Mouse (Mus musculus) neural tube, embryonic 10.5 days (tissue): ENCODE data around the gene Hacd2.

ENCODE experiments used
- DNase-seq: peaks from one replicate; pipeline ENCODE4 v3.0.0-alpha.2; 2017; ENCODE audit warnings: low spot score; ENCODE audit errors: extremely low spot score

Hacd2 gene

DNA sequence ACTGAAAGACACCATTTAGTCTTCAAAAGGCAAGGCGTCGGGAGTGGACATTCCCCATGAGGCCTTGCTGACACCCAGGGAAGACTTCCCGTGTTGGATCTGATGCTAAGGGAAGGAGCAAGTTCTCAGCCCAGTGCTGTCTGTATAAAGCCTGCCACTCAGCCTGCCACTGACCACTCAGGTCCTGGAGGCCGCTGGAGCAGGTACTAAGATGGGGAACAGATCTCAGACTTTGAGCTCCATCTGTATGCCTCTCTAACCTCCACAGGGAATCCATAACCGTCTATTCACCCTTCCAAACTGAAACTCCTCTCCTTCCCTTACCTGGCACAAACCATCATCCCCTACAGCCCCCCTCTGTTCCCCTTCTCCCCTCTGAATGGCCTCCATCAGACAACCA is 91.3 kb downstream of the Hacd2 start:
- no peak for DNase-seq

DNA sequence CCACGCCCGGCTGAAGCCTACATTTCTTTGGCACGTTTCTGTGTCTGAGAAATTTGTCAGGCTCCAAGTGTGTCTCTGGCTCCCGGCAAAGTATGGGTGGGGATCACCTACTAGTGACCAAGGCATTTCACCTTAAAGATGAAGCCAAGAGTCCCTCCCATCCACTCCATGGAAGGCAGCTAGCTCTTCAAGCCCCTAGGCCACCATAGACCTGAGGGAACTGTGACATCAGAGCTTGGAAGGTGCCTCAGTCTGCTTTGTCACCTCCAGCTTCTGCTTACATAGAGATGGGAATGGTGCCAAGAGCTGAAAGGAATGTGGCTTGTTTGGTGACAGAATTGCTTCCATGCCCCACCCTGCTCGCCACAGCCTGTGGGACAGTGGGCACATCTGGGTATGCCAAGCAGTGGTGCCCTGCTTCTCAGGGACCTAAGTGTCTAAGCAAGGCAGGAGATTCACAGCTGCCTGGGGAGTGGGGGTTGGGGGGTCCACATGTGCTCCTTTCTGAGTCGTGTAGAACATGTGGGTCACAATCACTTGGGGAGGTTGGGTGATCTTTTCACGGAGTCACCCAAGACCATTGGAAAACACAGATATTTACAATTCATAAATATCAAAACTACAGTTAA is 94.2 kb downstream of the Hacd2 start:
- DNase-seq, result no peak

DNA sequence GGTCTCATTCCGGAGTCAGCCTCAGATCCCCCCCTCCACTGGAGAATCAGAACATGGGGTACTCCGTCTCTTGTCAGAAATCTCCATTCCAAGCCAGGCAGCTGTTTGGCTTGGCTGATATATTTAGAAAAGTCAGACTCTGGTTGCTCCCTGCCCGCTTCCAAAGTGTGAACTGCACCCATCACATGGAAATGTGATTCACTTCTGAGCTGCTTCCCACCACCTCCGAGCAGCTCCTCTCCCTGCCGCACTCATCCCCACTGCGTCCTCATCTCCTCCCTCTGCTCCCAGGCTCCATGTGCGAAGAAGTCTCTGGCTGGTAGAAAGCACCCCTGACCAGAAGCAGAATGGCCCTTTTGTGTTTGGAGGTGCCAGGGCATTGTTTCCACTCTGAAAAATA is 95.2 kb downstream of the Hacd2 start:
- DNase-seq, result no peak

DNA sequence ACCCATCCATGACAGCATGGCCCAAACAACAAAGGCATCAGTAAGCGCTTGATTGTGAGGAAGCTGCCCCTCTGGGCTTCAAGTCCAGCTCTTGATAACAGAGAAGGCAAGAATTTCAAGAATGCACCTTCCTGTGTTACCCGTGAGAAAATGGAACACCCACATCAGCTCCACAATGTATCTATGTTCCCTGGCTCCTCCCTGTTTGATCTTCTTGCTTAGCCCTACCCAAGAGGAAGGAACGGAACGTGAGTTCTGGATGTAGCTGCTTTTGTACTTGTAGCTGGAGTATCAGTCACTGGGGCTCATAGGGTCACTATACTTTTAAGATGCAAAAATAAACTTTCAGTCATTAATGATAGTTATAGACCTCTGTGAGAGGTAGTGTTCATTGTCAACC is 98.4 kb downstream of the Hacd2 start:
- DNase-seq, result no peak

DNA sequence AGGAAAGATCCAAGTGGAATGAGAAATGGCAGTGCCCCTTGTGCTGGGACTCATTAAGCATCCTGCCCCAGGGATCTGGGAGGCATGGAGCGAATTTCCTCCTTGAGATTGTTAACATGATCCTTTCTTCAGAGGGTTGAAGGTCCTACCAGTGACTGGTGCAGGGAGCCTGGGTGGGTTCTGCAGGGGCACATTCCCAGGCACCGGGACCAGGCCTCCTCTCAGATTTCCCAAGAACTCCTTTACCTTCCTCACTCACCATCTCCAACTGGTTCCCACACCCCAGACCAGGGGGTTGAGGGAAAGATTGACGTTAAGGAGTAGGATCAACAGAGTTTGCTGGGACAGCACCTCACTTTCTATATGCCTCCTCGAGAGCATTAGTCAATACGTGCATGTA is 105.0 kb downstream of the Hacd2 start:
- DNase-seq, result no peak

DNA sequence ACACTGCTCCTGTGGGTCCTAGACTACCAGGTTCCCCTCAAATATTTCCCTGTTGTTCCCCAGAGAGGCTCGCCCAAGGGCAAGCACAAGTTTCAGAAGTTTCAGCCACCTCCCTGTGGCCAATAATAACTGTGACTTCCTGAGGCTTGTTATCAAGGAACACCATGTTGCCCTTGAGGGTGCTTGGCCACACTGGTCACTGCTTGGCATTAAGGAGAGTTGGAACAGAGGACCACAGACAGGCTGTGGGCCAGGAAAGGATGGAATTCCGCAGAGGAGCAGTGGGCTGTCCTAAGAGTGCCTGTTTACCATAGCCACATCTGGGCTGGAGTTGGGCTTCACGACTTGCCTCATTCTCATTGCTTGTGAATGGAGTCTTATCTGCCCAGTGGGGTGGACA is 107.9 kb downstream of the Hacd2 start:
- DNase-seq, result no peak

DNA sequence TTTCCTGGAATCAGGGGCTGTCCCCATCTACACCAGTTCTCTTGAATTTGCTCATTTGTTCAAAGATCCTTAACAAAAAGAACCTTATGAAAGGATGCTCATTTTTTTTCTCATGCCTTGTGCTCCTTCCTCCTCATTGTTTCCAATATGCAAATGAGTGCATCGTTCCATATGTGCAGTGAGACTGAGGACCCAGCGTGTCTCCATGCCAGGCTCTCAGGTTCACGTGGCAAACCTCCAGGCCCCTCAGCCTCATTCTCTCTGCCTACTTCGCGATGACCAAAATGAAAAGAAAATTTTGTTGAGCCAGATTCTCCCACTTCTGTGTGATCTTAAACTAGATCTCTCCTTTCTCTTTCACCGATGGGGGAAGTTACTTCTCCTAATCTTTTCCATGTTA is 117.2 kb downstream of the Hacd2 start:
- no peak for DNase-seq

DNA sequence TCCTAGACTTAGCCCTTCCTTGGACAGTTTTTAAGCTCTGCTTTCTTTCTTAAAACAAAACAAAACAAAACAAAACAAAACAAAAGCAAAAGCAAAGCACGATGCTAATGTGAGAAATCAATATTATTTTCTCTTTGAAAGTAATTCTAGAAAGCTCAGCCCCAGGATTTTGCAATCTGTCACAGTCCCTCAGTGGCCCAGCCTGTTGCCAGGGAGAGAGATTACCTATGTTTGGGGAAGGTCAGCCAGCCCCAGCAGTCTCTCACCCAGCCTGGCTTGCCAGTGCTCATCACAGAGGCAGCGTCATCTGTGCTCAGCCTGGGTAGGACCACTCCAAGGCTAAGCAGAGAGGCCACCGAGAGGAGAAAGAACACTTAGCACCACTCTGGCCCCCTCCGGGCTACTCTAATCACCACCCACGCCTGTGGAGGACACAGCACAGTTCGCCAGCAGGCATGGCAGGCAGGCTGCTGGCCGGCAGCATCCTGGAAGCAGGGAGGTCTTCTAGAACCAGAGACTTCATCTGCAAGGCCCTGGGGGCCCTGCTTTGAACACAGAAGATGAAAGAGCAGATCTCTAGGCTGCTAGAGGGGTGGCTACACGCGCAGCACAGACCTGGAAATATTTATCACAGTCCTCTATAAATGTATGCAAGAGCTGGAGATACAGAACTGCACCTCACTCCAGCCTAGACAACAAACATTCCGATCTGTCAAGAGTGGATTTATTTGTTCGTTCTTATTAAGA is 117.8 kb downstream of the Hacd2 start:
- DNase-seq, result peak; percentile 29

DNA sequence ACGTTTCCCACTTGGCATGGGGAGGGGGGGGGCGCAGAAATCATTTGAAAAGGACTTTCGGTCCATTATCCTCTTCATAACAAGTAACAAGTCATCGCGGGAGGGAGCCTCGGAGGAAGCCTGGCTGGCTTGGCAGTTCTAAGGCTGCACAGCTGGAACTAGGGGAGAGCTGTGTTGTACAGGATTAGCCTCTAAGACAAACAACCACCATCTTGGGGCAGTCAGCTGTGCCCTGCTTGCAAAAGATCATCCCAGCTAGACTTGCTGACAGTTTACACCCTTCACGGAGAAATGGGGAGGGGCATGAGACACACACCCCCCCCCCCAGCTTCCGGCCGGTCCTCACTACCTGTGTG is 118.4 kb downstream of the Hacd2 start:
- no peak for DNase-seq

DNA sequence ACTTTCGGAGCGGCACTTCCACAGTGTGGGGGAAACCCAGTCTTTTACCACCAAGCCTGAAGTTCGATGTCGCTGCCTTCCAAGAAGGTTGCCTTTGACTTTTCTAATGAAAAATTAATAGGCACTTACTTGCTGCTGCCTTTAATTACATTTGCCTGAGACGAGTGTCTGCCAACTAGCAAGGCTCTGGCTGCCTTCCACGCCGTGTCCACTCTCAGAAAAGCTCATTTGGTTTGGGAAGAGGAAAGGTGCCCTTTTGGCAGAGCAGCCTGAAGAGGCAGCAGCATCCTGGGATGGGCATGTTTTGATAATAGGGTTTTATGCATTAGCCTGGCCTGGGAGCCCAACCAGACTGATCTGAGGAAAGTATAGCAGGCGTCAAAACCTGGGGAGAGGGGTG is 119.6 kb downstream of the Hacd2 start:
- no peak for DNase-seq

DNA sequence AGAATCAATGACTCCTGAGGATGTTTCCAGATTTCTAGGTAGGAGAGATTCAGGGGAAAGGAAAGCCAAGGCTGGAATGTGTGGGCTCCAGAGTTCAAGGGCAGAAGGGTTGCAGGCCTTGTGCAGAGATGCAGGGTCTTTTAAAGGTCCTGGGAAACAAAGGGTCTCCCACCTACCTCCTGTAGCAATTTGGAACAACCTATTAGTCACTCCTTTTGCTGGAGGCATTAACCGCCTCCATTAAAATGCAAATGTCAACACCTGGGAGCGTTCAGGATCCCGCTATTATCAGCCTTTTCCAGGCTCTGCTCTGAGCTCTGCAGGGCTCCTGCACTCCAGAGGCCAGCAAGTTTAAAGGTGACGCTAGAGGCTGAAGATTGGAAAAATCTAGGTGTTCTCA is 123.9 kb downstream of the Hacd2 start:
- DNase-seq, result no peak

DNA sequence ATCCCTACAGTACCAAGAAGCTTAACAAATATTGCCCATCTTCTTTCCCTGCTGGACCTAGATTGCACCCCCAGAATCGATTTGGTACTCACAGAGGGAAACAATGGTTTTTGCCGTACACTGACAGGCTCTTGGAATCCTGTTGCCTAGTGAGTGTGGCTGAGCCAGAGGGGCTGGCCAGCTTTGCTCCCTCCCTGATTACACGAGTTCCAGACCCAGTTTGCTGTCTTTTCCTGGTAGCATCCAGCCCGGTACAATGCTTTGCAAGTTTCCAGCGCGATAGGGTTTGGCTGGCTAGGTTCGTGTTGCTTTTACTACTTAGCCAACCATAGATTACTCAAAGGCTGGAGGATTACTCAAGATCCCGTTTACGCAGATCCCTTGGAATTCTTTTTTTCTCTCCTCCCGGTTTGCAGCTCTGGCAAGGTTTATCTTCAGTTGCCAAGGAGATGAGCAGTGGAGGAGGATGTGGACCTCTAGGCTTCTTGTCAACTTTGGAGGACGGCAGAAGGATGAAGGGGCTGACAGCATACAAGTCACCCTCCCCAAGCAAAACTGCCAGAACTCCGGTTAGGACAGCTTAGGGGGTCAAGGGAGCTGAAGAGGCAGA is 131.0 kb downstream of the Hacd2 start:
- DNase-seq, result peak; percentile 33

DNA sequence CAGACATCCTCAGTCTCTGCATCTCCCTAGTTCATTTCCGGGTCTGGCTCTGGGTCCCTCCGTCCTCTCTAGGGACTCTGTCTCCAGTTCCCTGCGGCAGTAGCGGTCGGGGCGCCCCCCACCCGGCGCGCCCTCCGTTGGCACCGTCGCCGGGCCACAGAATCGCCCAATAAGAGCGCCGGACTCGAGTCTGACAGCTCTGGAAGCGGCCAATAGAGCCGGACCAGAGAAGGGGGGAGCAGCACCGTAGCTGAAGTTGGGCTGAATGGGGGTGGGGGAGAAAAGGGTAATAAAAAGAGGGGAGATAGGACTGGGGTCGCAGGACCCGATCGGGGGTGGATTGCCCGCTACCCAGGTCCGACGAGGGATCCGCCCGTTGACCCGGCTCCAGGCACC is 132.0 kb downstream of the Hacd2 start:
- DNase-seq, result peak; percentile 68

DNA sequence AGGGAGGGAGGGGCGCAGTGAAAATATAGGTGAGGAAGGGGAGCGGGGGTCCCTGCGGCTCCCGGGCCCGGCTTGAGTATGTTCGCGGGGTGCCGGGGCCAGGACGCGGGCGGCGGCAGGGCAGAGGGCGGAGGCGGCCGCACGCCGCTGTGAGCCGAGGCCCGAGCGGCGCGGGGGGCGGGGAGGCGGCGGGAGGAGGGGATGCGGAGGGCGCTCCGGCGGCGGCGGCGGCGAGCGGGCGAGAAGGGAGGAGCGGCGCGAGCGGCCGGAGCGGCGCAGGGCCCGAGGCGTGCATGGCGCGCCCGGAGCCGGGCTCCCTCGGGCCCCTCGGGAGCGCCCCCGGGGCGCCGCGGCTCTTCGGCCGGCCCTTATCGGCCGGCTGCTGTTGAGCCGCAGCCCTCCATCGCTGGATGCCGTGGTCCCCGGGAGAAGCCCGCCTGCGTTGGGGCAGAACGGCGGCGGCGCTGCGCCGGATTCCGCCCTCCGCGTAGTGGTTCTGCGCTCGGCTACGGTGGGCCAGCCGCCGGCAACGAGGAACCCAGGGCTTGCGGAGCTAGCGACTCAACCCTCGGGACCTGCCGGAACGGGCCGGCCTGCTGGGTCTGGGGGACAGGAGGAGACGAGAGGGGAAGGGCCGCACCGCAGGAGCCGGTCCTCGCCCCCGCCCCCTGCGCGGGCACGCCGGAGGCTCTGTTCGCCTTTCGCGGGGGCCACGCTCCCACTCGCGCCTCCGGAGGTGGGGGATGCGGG is 132.6 kb downstream of the Hacd2 start, which contains the start of gene Adcy5:
Gene Adcy5, plus strand, starts transcription at position 237 of the 750 bp plus-strand sequence.
- peak; percentile 80 for DNase-seq

DNA sequence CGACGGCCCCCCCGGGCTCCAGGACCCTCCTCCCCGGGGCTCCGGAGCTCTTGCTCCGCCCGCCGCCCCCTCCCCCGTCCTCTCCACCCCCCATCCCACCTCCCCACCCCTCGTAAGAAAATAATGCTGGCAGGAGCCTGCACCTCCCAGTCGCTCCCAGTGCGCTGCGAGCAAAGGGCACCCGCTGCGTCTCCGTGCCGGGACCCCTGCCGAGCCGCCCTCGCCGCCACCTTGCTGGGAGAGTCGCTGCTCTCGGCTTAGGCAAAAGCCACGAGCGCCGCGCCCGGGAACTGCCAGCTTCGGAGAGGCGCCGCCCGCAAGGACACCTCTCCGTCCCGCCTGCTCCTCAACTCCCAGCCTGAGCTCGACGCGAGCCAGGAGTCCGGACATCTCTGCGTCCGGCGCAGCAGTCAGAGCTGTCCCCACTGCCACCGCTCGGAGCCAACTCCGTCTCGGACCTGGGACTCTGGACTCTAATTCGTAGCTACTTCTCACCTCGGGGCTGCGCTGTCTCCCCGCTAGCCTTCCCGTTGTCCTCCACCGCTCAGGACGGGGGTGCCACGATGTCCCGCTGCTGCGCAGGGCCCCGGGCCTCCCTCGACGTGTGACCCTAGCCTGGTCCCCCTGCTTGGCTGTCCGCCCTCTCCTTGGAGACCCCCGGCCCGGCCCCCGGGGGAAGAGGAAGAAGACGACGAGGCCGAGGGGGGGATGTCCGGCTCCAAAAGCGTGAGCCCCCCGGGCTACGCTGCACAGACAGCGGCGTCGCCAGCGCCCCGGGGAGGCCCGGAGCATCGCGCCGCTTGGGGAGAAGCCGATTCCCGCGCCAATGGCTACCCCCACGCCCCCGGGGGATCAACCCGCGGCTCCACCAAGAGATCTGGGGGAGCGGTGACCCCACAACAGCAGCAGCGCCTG is 133.4 kb downstream of the Hacd2 start:
- peak; percentile 70 for DNase-seq

DNA sequence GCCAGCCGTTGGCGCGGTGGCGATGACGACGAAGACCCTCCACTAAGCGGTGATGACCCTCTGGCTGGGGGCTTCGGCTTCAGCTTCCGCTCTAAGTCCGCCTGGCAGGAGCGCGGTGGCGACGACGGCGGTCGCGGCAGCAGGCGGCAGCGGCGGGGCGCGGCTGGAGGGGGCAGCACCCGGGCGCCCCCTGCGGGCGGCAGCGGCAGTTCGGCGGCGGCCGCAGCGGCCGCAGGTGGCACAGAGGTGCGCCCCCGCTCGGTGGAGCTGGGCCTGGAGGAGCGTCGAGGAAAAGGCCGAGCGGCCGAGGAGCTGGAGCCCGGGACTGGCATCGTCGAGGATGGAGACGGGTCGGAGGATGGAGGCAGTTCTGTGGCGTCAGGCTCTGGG is 134.1 kb downstream of the Hacd2 start:
- peak; percentile 59 for DNase-seq

DNA sequence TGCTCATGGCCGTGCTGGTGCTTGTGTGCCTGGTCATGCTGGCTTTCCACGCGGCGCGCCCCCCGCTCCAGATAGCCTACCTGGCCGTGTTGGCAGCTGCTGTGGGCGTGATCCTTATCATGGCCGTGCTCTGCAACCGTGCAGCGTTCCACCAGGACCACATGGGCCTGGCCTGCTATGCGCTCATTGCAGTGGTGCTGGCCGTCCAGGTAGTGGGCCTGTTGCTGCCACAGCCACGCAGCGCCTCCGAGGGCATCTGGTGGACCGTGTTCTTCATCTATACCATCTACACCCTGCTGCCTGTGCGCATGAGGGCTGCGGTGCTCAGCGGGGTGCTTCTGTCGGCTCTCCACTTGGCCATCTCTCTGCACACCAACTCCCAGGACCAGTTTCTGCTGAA is 134.6 kb downstream of the Hacd2 start:
- DNase-seq, result no peak
